Mouse (Mus musculus) kidney, postnatal 36 days (tissue): ENCODE data around the gene Abca3.
"Not testable (repeated sequence)": the region's sequence is repeated elsewhere in the genome, so short reads cannot be mapped to it uniquely, and the experiment has no call there.

Experiments used
- DNase-seq, 2 experiments: peaks; one replicate each; pipeline ENCODE4 v3.0.0; 2021 to 2022; ENCODE audit warnings: mixed read lengths in 2 of 2

Gene Abca3

DNA sequence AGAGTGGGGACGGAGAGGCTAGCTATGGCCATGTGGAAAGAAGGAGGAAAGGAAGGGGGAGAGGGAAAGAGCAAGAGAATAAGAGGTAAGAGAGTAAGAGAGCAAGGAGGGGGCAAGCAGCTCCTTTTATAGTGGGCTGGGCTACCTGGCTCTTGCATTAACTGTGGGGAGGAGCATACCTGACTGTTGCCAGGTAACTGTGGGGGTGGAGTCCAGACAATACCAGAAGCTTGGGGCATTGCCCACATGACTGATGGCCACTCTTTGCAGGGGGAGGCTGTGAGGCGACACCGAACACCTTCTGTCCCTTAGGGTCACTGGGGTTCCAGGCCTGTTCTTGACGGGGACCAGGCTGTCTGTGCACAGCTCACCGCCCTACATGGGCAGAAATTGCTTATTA is 37.0 kb downstream of the Abca3 start:
- DNase-seq = no peak

DNA sequence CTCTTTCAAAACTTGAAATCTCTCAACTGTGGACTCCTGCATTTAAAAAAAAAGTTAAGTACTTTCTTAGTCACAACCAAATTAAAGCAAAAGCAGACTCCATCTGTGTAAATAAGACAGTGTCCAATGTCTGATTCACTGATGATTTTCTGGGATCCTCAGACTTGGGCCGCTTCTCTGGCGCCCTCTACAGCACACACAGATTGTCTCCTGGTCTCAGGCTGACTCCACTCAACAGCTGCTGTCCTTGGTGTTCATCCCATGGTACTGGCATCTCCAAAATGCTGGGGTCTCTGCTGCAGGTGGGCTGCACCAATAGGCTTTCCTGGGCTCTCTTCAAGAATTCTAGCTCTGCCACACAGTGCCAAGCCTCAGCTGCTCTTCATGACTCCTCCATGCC is 38.1 kb downstream of the Abca3 start:
- peak; percentile 51 to 82 for DNase-seq

DNA sequence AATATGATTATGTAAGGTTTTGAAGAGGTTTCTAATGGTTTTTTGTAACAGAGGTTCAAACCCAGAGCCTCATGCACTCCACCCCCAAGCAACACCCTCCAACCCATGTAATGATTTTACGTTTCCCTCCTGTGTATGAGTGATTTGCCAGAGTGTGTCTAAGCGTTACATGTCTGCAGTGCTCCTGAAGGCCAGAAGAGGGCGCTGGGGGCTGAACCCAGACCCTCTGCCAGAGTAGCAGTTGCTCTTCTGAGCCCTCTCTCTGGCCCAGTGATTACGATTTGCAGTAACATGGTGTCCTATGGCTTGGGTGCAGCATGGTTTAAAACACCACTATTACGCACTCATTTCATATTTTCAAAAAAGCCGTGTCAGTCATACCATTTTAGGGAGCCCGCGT is 39.4 kb downstream of the Abca3 start:
- DNase-seq = peak; percentile 9 to 57

GRCm38 (mm10) chr17:24393527-24393926 is 41.8 kb downstream of the Abca3 start:
- peak in 1 of 2 experiments; percentile 7 for DNase-seq

DNA sequence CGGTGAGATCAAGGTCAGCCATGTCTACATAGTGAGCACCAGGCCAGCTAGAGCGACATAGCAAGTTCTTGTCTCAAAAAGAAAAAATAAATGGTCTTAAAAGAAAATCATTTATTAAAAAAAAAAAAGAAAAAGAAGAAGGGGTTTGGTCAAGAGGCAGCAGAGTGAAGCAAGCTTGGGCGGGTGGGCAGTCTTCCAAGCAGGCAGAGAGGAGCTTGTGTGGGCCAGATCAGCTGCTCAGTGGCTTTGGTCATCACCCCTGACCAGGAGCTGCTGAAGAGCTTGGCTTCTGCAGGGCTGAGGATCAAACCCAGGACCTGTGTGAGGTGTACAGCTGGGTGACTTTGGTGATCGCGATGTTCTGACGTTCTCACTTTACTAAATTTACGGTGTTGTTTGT is 42.7 kb downstream of the Abca3 start:
- peak in 1 of 2 experiments; percentile 25 for DNase-seq

DNA sequence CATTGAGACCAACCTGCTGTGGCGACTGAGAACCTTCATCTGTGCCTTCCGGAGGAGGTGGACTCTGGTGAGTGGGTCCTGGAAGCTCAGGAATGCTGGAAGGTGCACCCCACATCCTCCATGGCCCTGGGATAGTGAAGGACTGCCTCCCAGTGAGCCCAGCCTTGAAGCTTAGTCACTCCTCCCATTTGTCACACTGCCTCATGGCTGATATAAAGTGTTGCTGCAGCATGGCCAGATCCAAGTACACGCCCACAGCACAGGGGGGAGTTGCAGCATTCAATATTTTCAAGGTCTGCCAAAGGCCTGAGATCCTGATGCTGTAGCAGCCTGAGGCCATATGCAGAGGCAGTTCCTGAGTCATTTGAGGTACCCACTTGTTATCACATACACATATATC is 50.6 kb downstream of the Abca3 start:
- DNase-seq = no peak

DNA sequence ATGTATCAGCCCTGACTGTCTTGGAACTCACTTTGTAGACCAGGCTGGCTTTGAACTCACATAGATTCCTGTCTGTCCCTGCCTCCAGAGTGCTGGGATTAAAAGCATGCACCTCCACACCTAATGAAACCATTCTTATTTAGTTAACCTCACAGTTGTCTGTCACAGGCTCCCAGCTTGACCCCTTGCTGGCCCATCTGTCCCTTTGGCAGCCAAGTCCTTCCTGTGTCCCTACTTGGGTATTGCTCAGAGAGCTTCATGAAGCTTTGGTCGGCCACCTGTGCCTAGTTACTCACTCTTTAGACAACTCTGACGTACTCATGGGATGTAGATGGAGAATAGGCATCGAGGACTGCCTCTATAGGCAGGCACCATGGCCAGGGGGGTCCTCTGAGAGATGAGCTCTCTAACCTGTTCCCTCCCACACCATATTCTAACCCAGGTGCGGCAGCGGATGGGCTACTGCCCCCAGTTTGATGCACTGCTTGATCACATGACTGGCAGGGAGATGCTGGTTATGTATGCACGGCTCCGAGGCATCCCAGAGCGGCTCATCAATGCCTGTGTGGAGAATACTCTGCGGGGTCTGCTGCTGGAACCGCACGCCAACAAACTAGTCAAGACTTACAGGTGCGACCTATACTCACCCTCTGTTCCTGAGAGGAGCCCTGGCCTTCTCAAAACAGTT is 55.5 kb downstream of the Abca3 start:
- no peak for DNase-seq

DNA sequence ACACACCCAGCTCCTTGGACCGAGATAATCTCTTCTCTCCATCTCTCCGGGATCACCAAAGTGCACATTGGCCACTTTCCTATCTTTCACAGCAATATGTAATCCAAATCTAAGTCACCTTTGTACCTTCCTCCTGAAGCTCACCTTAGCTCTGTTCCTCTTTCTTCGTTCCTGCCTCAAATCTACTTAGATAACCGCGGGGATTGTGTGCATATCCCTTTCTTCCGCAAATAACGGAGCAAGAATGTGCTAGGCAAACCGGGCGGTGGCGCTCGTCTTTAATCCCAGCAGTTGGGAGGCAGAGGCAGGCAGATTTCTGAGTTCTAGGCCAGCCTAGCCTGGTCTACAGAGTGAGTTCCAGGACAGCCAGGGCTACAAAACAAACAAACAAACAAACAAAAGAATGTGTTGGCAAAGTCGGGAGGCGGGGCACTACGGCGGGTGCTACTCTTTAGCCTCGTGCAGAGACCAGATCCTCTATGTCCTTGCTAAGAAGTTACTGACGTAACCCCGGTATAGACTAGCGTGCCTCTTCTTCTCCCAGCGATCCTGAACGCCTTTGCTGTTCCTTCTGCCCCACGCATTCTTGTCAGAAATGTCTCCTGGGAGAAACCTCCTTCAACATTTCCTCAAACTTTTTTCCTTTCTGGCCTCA is 61.9 kb downstream of the Abca3 start:
- peak; percentile 21 to 53 for DNase-seq

GRCm38 (mm10) chr17:24414230-24414976 is 62.7 kb downstream of the Abca3 start, which contains the start of gene Rnps1:
Gene Rnps1 (plus strand): TSS chr17:24414565.
- peak; percentile 96 to 97 for DNase-seq

GRCm38 (mm10) chr17:24415011-24415410 is 63.3 kb downstream of the Abca3 start:
- DNase-seq = no peak

DNA sequence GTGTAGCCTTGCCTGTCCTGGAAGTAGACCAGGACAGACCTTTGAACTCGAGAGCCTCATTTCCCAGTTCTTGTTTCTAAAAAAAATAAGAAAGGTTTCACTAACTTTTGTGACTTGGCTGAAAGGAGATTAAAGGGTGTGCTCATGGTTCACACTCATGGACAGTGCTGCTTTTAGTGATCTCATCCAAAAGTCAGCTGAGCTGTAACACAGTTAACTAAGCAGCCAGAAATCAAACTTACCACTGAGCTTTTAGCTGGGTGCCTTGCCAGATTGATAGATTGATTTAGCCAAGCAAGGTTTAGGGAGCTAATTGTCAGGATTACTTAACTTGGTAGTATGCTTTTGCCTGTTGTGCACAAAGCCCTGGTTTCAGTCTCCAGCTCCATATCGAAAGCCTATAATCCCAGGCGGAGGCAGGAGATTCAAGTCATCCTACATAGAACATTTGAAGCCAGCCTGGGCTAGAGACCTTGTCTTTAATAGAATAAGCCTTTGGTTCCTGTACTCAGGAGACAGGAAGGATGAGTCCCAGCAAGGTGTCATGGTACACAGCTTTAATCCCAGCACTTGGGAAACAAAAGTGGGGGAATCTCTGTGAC is 64.4 kb downstream of the Abca3 start:
- peak in 1 of 2 experiments; percentile 11 for DNase-seq

- DNase-seq = no peak
Observed at GRCm38 (mm10) chr17:24423114-24423513, 71.4 kb downstream of the Abca3 start.

DNA sequence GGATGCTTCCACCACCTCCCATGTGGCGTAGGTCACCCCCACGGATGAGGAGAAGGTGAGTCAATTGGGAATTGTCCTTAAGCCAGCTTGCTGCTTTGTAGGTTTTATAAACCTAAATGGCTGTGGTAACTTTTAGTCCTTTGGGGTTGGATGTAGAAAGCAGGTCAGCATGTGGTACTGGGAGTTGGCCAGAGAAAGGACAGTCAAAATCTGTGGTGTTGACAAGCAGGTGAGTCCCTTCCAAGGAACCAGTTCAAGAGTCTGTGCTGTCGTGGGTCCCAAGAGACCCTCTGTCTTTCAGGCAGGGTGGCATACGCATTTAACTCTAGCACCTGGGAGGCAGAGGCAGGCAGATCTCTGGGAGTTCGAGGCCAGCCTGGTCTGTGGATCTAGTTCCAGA is 72.7 kb downstream of the Abca3 start:
- no peak for DNase-seq

GRCm38 (mm10) chr17:24425326-24425725 is 73.6 kb downstream of the Abca3 start:
- DNase-seq = not testable (repeated sequence)

- DNase-seq = no peak
Observed at GRCm38 (mm10) chr17:24425905-24426304, 74.2 kb downstream of the Abca3 start.

GRCm38 (mm10) chr17:24426471-24427169 is 74.9 kb downstream of the Abca3 start, which contains the start of gene Eci1:
Gene Eci1 (plus strand): TSS chr17:24426641.
- DNase-seq = peak; percentile 98 to 99

DNA sequence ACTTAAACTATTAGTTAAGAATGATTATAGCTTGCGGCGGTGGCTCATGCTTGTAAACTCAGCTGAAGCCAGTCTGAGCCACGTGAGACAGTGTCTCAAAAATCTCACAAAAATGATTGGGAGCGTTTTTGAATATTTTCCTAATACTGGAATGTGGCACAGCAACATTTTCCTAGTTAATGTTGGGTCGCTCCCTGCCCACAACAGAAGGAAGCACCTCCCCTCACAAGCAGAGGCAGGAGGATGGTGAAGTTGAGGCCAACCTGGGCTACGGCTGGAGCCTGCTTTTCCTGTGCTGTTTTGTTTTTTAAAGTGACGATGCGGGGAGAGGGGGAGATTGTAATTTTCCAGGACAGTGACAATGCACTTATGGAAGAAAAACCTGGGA is 75.4 kb downstream of the Abca3 start:
- peak; percentile 21 to 36 for DNase-seq

- DNase-seq = peak; percentile 60 to 81
Observed at GRCm38 (mm10) chr17:24429201-24429983, 77.6 kb downstream of the Abca3 start.

- DNase-seq = peak; percentile 64 to 66
Observed at GRCm38 (mm10) chr17:24437016-24437415, 85.3 kb downstream of the Abca3 start.

DNA sequence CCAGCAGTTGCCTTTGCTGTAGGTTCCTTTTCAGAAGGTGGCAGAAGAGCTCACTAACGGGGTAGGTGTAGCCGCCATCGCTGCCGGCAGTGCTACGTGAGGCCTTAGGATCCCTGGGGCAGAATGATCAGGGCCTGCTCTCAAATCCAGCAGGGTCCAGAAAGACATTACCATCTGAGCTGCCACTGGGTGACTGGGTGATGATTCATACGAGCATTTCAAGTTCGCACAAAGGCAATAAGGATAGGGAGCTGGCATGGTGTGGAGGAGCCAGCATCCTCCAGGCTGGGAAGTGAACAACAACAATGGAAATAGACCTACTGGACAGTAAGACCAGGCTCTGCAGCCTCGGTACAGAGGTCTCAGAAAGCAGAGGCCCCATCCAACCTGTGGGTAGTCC is 88.6 kb downstream of the Abca3 start:
- DNase-seq = no peak

GRCm38 (mm10) chr17:24441148-24441547 is 89.4 kb downstream of the Abca3 start:
- DNase-seq = peak in 1 of 2 experiments; percentile 50

DNA sequence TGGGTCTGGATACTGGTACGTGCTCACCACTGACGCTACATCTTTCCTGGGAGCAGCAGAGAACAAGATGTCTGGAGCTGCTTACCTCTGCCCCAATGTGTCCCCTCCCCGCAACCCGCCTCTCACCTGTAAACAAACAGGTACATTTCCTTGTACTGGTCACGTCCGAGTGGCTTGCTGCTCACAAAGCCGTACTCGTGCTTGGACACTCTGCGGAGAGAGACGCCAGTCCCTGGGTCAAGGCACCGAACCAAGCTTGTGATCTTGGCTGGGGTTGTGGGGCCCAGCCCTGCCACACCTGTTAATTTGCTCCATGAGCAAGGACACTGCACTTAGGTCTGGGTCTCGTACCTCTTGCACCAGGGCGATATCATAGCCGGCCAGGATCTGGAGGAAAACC is 90.4 kb downstream of the Abca3 start:
- DNase-seq = no peak
